Mouse (Mus musculus): Measurements from ENCODE around the gene Hist1h2ai. TPM values are rescaled to one million over a fixed set of nuclear protein-coding genes. Genes with fewer than 3 reads are reported as not detected.
A peak's percentile ranks its signal among the peaks of the same experiment; 100 is the strongest.
"Not testable (repeated sequence)": the region's sequence is repeated elsewhere in the genome, so short reads cannot be mapped to it uniquely, and the experiment has no call there.

Gene Hist1h2ai
- polyA plus RNA-seq (2014; fragmentation: Nextera tagmentation; extraction: Ambion mirVana): 6.5 and 8.4 TPM in 2 replicates

- H3K4me1 ChIP-seq (ENCODE audit: control insufficient read depth, insufficient read depth, low read length): peaks cover 11% of the 10 kb centered on the region
- peak within 1 kb of the TSS; percentile 49 for H3K4me3 ChIP-seq (ENCODE audit: low read depth, low read length)
- not testable (repeated sequence) for H3K9me3 ChIP-seq (replicated peaks; ENCODE audit: control insufficient read depth, low read length); H3K27me3 ChIP-seq (ENCODE audit: control insufficient read depth, insufficient read depth, low read length); H3K36me3 ChIP-seq (ENCODE audit: control insufficient read depth, insufficient read depth, low read length)
- ATAC-seq (replicated peaks; ENCODE audit: insufficient number of reproducible peaks, low FRiP score, low TSS enrichment): peak; percentile 90
- peak within 1 kb of the TSS; percentile 85 for H3K9ac ChIP-seq (ENCODE audit: low read depth, low read length)
- peak within 1 kb of the TSS; percentile 96 for H3K27ac ChIP-seq (ENCODE audit: low read depth, low read length)
- WGBS (ENCODE audit: insufficient replicate concordance): 0% methylated on average over 27 of the region's 50 CpGs
- peak within 1 kb of the TSS; percentile 87 for H3K4me2 ChIP-seq
These were observed at the start of gene Hist1h2ai, which contains the start of gene Hist1h2bl for GRCm38 (mm10) chr13:21715864-21716539. Gene Hist1h2ai (plus strand): TSS chr13:21716422. Gene Hist1h2bl (minus strand): TSS chr13:21716143.

- no peaks in the 10 kb centered on the region for H3K4me1 ChIP-seq (ENCODE audit: control insufficient read depth, insufficient read depth, low read length)
- H3K27me3 ChIP-seq (ENCODE audit: control insufficient read depth, insufficient read depth, low read length): no peaks in the 10 kb centered on the region
- H3K9me3 ChIP-seq (replicated peaks; ENCODE audit: control insufficient read depth, low read length): no peaks in the 10 kb centered on the region
- no peak within 1 kb of the TSS for H3K4me3 ChIP-seq (ENCODE audit: low read depth, low read length)
- H3K4me2 ChIP-seq: no peak within 1 kb of the TSS
- no peak for ATAC-seq (replicated peaks; ENCODE audit: insufficient number of reproducible peaks, low FRiP score, low TSS enrichment)
- 66% methylated on average over 2 of the region's 2 CpGs for WGBS (ENCODE audit: insufficient replicate concordance)
- H3K36me3 ChIP-seq (ENCODE audit: control insufficient read depth, insufficient read depth, low read length): no peaks in the 10 kb centered on the region
- H3K9ac ChIP-seq (ENCODE audit: low read depth, low read length): no peak within 1 kb of the TSS
- H3K27ac ChIP-seq (ENCODE audit: low read depth, low read length): no peak within 1 kb of the TSS
These were observed 38.9 kb upstream of the Hist1h2ai start, which contains the start of gene Olfr1360 for GRCm38 (mm10) chr13:21677305-21677704. Gene Olfr1360 (minus strand): TSS chr13:21677405.

- no peak for ATAC-seq (replicated peaks; ENCODE audit: insufficient number of reproducible peaks, low FRiP score, low TSS enrichment)
- no peaks in the 10 kb centered on the region for H3K4me1 ChIP-seq (ENCODE audit: control insufficient read depth, insufficient read depth, low read length)
- no peak within 1 kb of the TSS for H3K9ac ChIP-seq (ENCODE audit: low read depth, low read length)
- no peak within 1 kb of the TSS for H3K4me3 ChIP-seq (ENCODE audit: low read depth, low read length)
- no peaks in the 10 kb centered on the region for H3K36me3 ChIP-seq (ENCODE audit: control insufficient read depth, insufficient read depth, low read length)
- H3K4me2 ChIP-seq: no peak within 1 kb of the TSS
- no peak within 1 kb of the TSS for H3K27ac ChIP-seq (ENCODE audit: low read depth, low read length)
- H3K27me3 ChIP-seq (ENCODE audit: control insufficient read depth, insufficient read depth, low read length): no peaks in the 10 kb centered on the region
- H3K9me3 ChIP-seq (replicated peaks; ENCODE audit: control insufficient read depth, low read length): no peaks in the 10 kb centered on the region
These were observed 18.4 kb upstream of the Hist1h2ai start, which contains the start of gene Olfr1359 for GRCm38 (mm10) chr13:21697811-21698210. Gene Olfr1359 (plus strand): TSS chr13:21698111.

- no peak overlapping the region for H3K4me2 ChIP-seq
- H3K27me3 ChIP-seq (ENCODE audit: control insufficient read depth, insufficient read depth, low read length): no peaks in the 10 kb centered on the region
- no peaks in the 10 kb centered on the region; the same call in 1 of the 2 replicates for H3K4me1 ChIP-seq (ENCODE audit: control insufficient read depth, insufficient read depth, low read length)
- H3K9ac ChIP-seq (ENCODE audit: low read depth, low read length): no peak overlapping the region
- H3K36me3 ChIP-seq (ENCODE audit: control insufficient read depth, insufficient read depth, low read length): no peaks in the 10 kb centered on the region
- H3K4me3 ChIP-seq (ENCODE audit: low read depth, low read length): no peak overlapping the region
- H3K27ac ChIP-seq (ENCODE audit: low read depth, low read length): no peak overlapping the region
- WGBS (ENCODE audit: insufficient replicate concordance): 71% methylated on average over 4 of the region's 4 CpGs
- no peak for ATAC-seq (replicated peaks; ENCODE audit: insufficient number of reproducible peaks, low FRiP score, low TSS enrichment)
- H3K9me3 ChIP-seq (replicated peaks; ENCODE audit: control insufficient read depth, low read length): no peaks in the 10 kb centered on the region
These were observed 9.6 kb upstream of the Hist1h2ai start for GRCm38 (mm10) chr13:21706669-21707068.

GRCm38 (mm10) chr13:21710031-21710711, 6.1 kb upstream of the Hist1h2ai start:
- H3K36me3 ChIP-seq (ENCODE audit: control insufficient read depth, insufficient read depth, low read length): no peaks in the 10 kb centered on the region
- H3K9ac ChIP-seq (ENCODE audit: low read depth, low read length): peak overlapping the region; percentile 79
- peaks cover 3% of the 10 kb centered on the region for H3K4me1 ChIP-seq (ENCODE audit: control insufficient read depth, insufficient read depth, low read length)
- H3K4me3 ChIP-seq (ENCODE audit: low read depth, low read length): peak overlapping the region; percentile 76
- under 1% methylated on average over 32 of the region's 32 CpGs for WGBS (ENCODE audit: insufficient replicate concordance)
- peak overlapping the region; percentile 44 for H3K4me2 ChIP-seq
- no peaks in the 10 kb centered on the region for H3K27me3 ChIP-seq (ENCODE audit: control insufficient read depth, insufficient read depth, low read length)
- peak overlapping the region; percentile 75 for H3K27ac ChIP-seq (ENCODE audit: low read depth, low read length)
- ATAC-seq (replicated peaks; ENCODE audit: insufficient number of reproducible peaks, low FRiP score, low TSS enrichment): peak; percentile 84
- no peaks in the 10 kb centered on the region for H3K9me3 ChIP-seq (replicated peaks; ENCODE audit: control insufficient read depth, low read length)

GRCm38 (mm10) chr13:21710821-21711525, 5.2 kb upstream of the Hist1h2ai start:
- peak overlapping the region; percentile 41; the same call in 1 of the 2 replicates for H3K27ac ChIP-seq (ENCODE audit: low read depth, low read length)
- peaks cover 5% of the 10 kb centered on the region for H3K4me1 ChIP-seq (ENCODE audit: control insufficient read depth, insufficient read depth, low read length)
- H3K27me3 ChIP-seq (ENCODE audit: control insufficient read depth, insufficient read depth, low read length): no peaks in the 10 kb centered on the region
- H3K9me3 ChIP-seq (replicated peaks; ENCODE audit: control insufficient read depth, low read length): no peaks in the 10 kb centered on the region
- peak overlapping the region; percentile 76 for H3K4me3 ChIP-seq (ENCODE audit: low read depth, low read length)
- no peaks in the 10 kb centered on the region for H3K36me3 ChIP-seq (ENCODE audit: control insufficient read depth, insufficient read depth, low read length)
- ATAC-seq (replicated peaks; ENCODE audit: insufficient number of reproducible peaks, low FRiP score, low TSS enrichment): peak; percentile 79
- H3K9ac ChIP-seq (ENCODE audit: low read depth, low read length): peak overlapping the region; percentile 71
- H3K4me2 ChIP-seq: peak overlapping the region; percentile 76
- WGBS (ENCODE audit: insufficient replicate concordance): 3% methylated on average over 22 of the region's 22 CpGs

GRCm38 (mm10) chr13:21711698-21712097, 4.5 kb upstream of the Hist1h2ai start:
- no peaks in the 10 kb centered on the region for H3K27me3 ChIP-seq (ENCODE audit: control insufficient read depth, insufficient read depth, low read length)
- no peak overlapping the region for H3K27ac ChIP-seq (ENCODE audit: low read depth, low read length)
- no peak for ATAC-seq (replicated peaks; ENCODE audit: insufficient number of reproducible peaks, low FRiP score, low TSS enrichment)
- peaks cover 5% of the 10 kb centered on the region for H3K4me1 ChIP-seq (ENCODE audit: control insufficient read depth, insufficient read depth, low read length)
- peak overlapping the region; percentile 76 for H3K4me3 ChIP-seq (ENCODE audit: low read depth, low read length)
- WGBS (ENCODE audit: insufficient replicate concordance): 29% methylated on average over 4 of the region's 4 CpGs
- no peaks in the 10 kb centered on the region for H3K36me3 ChIP-seq (ENCODE audit: control insufficient read depth, insufficient read depth, low read length)
- H3K4me2 ChIP-seq: peak overlapping the region; percentile 76
- H3K9me3 ChIP-seq (replicated peaks; ENCODE audit: control insufficient read depth, low read length): no peaks in the 10 kb centered on the region
- H3K9ac ChIP-seq (ENCODE audit: low read depth, low read length): peak overlapping the region; percentile 71; the same call in 1 of the 2 replicates

GRCm38 (mm10) chr13:21714725-21715124, 1.5 kb upstream of the Hist1h2ai start:
- no peak for ATAC-seq (replicated peaks; ENCODE audit: insufficient number of reproducible peaks, low FRiP score, low TSS enrichment)
- WGBS (ENCODE audit: insufficient replicate concordance): under 1% methylated on average over 7 of the region's 7 CpGs
- Histone ChIP-seq H3K36me3 (ENCODE audit: control insufficient read depth, insufficient read depth, low read length) (no peaks in the 10 kb centered on the region), H3K27ac (ENCODE audit: low read depth, low read length) (peak overlapping the region; percentile 96), H3K9me3 (replicated peaks; ENCODE audit: control insufficient read depth, low read length) (no peaks in the 10 kb centered on the region), H3K27me3 (ENCODE audit: control insufficient read depth, insufficient read depth, low read length) (no peaks in the 10 kb centered on the region), H3K4me3 (ENCODE audit: low read depth, low read length) (peak overlapping the region; percentile 49), H3K9ac (ENCODE audit: low read depth, low read length) (peak overlapping the region; percentile 81), H3K4me2 (peak overlapping the region; percentile 87), H3K4me1 (ENCODE audit: control insufficient read depth, insufficient read depth, low read length) (peaks cover 5% of the 10 kb centered on the region)
